Mouse (Mus musculus) splenic B cell, adult 2 months (primary cell): Measurements from ENCODE around the gene Cyp2ab1.

ENCODE experiments used
- DNase-seq: peaks from one replicate; pipeline ENCODE4 v3.0.0-alpha.2; 2011; ENCODE audit warnings: low read depth, low spot score
- H3K27me3 ChIP-seq: 2 replicates; pipeline ENCODE4 v1.6.1; 2012; ENCODE audit warnings: mild to moderate bottlenecking, low read length, moderate library complexity, mixed read lengths; ENCODE audit not compliant: control insufficient read depth, poor library complexity, insufficient read depth, severe bottlenecking
- H3K36me3 ChIP-seq: 2 replicates; pipeline ENCODE4 v1.6.1; 2012; ENCODE audit warnings: mild to moderate bottlenecking, low read length, moderate library complexity, mixed read lengths; ENCODE audit not compliant: control insufficient read depth, poor library complexity, insufficient read depth, severe bottlenecking

Cyp2ab1 gene

GRCm38 (mm10) chr16:20315266-20315665 is 9.9 kb downstream of the Cyp2ab1 start:
- Histone ChIP-seq H3K27me3 (no peaks in the 10 kb centered on the region), H3K36me3 (no peaks in the 10 kb centered on the region)
- no peak for DNase-seq

- DNase-seq: no peak
- Histone ChIP-seq H3K27me3 (no peaks in the 10 kb centered on the region), H3K36me3 (no peaks in the 10 kb centered on the region)
Observed at GRCm38 (mm10) chr16:20312272-20312671, 12.9 kb downstream of the Cyp2ab1 start.

GRCm38 (mm10) chr16:20301770-20302649 is 23.2 kb downstream of the Cyp2ab1 start, which contains the start of gene Parl:
TSS of gene Parl (minus strand) at chr16:20302387.
- peaks cover 2% of the 10 kb centered on the region; the same call in 1 of the 2 replicates for H3K36me3 ChIP-seq
- H3K27me3 ChIP-seq: no peaks in the 10 kb centered on the region
- peak; percentile 97 for DNase-seq

- no peak for DNase-seq
- Histone ChIP-seq H3K27me3 (no peaks in the 10 kb centered on the region), H3K36me3 (peaks cover 6% of the 10 kb centered on the region)
Observed at GRCm38 (mm10) chr16:20300076-20300475, 25.1 kb downstream of the Cyp2ab1 start.

- no peak for DNase-seq
- H3K36me3 ChIP-seq: peaks cover 11% of the 10 kb centered on the region
- H3K27me3 ChIP-seq: no peaks in the 10 kb centered on the region
Observed at GRCm38 (mm10) chr16:20280238-20280637, 45.0 kb downstream of the Cyp2ab1 start.

- Histone ChIP-seq H3K27me3 (no peaks in the 10 kb centered on the region), H3K36me3 (peaks cover 11% of the 10 kb centered on the region)
- DNase-seq: no peak
Observed at GRCm38 (mm10) chr16:20279395-20279794, 45.8 kb downstream of the Cyp2ab1 start.

GRCm38 (mm10) chr16:20272994-20273393 is 52.2 kb downstream of the Cyp2ab1 start:
- DNase-seq: no peak
- H3K27me3 ChIP-seq: no peaks in the 10 kb centered on the region
- no peaks in the 10 kb centered on the region for H3K36me3 ChIP-seq

GRCm38 (mm10) chr16:20271339-20271738 is 53.9 kb downstream of the Cyp2ab1 start:
- H3K27me3 ChIP-seq: no peaks in the 10 kb centered on the region
- no peaks in the 10 kb centered on the region for H3K36me3 ChIP-seq
- DNase-seq: no peak

- no peak for DNase-seq
- no peaks in the 10 kb centered on the region for H3K27me3 ChIP-seq
- no peaks in the 10 kb centered on the region for H3K36me3 ChIP-seq
Observed at GRCm38 (mm10) chr16:20265089-20265488, 60.1 kb downstream of the Cyp2ab1 start.
